Mouse (Mus musculus) left cerebral cortex, postnatal 10 days (tissue): ENCODE data around the gene Calml4. TPM values are rescaled to one million over a fixed set of nuclear protein-coding genes. Genes with fewer than 3 reads are reported as not detected.
"Not testable (repeated sequence)": the region's sequence is repeated elsewhere in the genome, so short reads cannot be mapped to it uniquely, and the experiment has no call there.

Experiments
- DNase-seq, 2 experiments: peaks; one replicate each; pipeline ENCODE4 v3.0.0; 2021 to 2022; ENCODE audit warnings: low spot score in 2 of 2, mixed read lengths in 1 of 2; ENCODE audit errors: extremely low spot score in 1 of 2
- intact Hi-C: fragments of 180-260 bp; cut with DNase I; formaldehyde crosslinking; loops from one replicate; pipeline ENCODE4 v1.15.1; 2025
- total RNA-seq, 2 experiments: library from RNA; stranded (reverse); gene quantifications; 2 replicates each; pipeline ENCODE4 v1.2.3; 2021

Calml4 gene
- total RNA-seq, 2 experiments from 2014 or later = 0.57 to 1.5 TPM

- DNase-seq, intact Hi-C loops: not testable (repeated sequence)
These were observed 11.4 kb downstream of the Calml4 start for GRCm38 (mm10) chr9:62869236-62869635.

GRCm38 (mm10) chr9:62870728-62871127 lies 12.8 kb downstream of the Calml4 start:
- intact Hi-C loops = no loop called here

GRCm38 (mm10) chr9:62876966-62877616 lies 19.2 kb downstream of the Calml4 start:
- DNase-seq = no peak
- intact Hi-C loops = no loop called here

More at GRCm38 (mm10) chr9:62870728-62871127, 12.8 kb downstream of the Calml4 start:
- DNase-seq = no peak

- DNase-seq = no peak
- intact Hi-C loops = no loop called here
These were observed 19.9 kb downstream of the Calml4 start for GRCm38 (mm10) chr9:62877825-62878224.

GRCm38 (mm10) chr9:62881871-62882270 lies 24.0 kb downstream of the Calml4 start:
- intact Hi-C loops = loop anchor here (10.0 kb wide), 1 partner anchor 243 kb away; no protein-coding TSS in a partner anchor

GRCm38 (mm10) chr9:62894486-62894885 lies 36.6 kb downstream of the Calml4 start:
- intact Hi-C loops = no loop called here
- peak in 1 of 2 experiments; percentile 38 for DNase-seq

More at GRCm38 (mm10) chr9:62881871-62882270, 24.0 kb downstream of the Calml4 start:
- DNase-seq = no peak

DNA sequence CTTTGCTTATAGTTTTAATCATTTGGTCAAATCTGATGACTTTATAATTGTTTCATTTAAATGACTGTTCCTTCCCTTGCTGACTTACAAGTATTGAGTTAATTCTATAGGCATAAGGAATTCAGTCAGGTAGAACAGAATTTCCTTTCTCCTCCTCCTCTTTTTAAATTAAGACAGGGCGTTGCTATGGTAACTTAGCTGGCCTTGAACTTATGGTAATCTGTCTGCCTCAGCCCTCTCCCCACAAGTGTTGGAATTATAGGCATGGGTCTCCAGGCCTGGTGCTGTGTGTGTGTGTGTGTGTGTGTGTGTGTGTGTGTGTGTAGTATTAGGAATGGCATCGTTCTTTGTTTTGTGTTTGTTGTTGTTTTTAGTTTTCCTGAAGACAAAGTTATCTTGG lies 43.9 kb downstream of the Calml4 start:
- intact Hi-C loops = no loop called here
- no peak for DNase-seq

DNA sequence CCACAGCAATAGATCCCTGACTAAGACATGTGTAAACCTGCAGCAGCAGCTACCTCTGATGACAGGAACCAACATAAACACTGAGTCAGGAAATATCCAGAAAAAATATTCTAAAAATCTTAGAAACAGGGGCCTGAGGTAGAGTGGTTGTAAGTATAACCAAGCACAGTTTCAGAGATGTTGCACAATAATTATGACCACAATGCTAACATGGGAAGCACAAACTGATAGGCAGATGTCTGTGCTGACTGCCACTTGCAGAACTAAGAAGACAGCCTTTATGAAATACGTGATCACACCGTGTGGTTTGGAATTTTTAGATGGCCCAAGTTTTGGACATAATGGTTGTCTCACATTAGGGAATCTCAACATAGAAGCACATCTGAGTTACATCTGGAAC lies 46.0 kb downstream of the Calml4 start:
- intact Hi-C loops = no loop called here
- no peak for DNase-seq

- intact Hi-C loops = no loop called here
- no peak for DNase-seq
These were observed 47.2 kb downstream of the Calml4 start for GRCm38 (mm10) chr9:62905039-62905438.

- no peak for DNase-seq
- intact Hi-C loops = loop anchor here (5.0 kb wide), 1 partner anchor 209 kb away; no protein-coding TSS in a partner anchor
These were observed 55.6 kb downstream of the Calml4 start for GRCm38 (mm10) chr9:62913390-62914069.

- no peak for DNase-seq
- intact Hi-C loops = loop anchor here (5.0 kb wide), 1 partner anchor 45 kb away; no protein-coding TSS in a partner anchor
These were observed 59.2 kb downstream of the Calml4 start for GRCm38 (mm10) chr9:62917059-62917458.

DNA sequence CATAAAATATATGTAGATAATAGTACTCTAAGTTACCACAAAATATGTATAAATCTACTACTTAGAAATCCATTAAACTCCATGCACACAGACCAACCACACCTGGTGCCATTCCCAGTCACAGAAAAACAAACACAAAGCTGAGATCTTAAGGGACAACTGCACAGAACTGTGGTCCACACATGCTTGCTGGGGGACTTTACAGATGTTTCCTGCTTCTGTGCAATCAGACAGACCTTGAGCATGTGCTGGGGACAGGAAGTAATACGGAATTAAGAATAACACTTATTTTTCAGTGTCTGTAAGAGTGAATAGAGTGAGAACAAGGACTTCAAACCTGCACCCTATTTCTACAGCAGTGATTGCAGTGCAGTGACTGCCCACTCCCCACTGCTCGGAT lies 63.0 kb downstream of the Calml4 start:
- intact Hi-C loops = no loop called here
- DNase-seq = no peak

DNA sequence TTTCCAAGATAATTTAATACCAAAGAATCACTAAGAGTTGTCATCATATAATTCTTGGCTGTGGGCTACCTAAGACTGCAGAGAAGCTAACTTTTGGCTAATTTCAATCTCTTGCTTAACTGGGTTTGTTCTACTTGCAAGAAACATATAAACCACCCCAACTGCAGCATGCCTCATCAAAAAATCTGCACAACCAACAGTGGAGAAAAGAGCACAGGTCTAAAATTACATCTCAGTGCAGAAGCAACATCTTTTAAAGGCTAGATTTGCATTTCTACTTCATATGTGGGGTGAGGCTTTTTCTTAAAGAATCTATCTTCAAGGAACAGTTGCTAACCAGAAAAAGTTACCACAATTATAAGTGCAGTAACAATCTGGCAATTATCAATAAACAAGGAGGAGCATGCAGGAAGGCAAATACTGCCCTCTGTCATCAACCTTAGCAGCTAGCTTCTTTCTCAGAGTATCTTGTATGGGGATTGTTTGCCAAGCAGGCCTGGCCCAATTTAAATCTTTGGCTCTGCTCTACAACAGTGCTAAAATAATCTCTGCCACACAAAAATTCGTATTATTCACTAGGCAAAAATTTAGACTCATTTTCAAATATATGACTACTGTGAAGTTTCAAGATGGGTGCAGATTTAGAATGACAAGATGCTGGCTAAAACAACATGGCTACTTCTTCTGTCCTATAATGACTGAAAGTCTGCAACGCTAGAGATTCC lies 67.2 kb downstream of the Calml4 start:
- intact Hi-C loops = no loop called here

More for the DNA sequence above, 67.2 kb downstream of the Calml4 start:
- peak in 1 of 2 experiments; percentile 30 for DNase-seq

Other genes with a start within 250 kb of the Calml4 start
- 1 to 10 TPM; 1.1 to 1.4 TPM for gene Itga11, start 180.3 kb upstream of the Calml4 start, total RNA-seq
- 100 to 1,000 TPM; 113 to 118 TPM for gene Fem1b, start 46.1 kb upstream of the Calml4 start, total RNA-seq
- gene Cln6, start 19.3 kb upstream of the Calml4 start, total RNA-seq = 10 to 100 TPM in 1 of 2 experiments, 1 to 10 TPM in 1; 9.6 to 10.8 TPM
- gene Pias1, start 129.8 kb downstream of the Calml4 start, total RNA-seq = 10 to 100 TPM; 47.1 to 47.3 TPM